Mouse (Mus musculus) kidney, postnatal 25 days (tissue): ENCODE data around the gene Amy2a2.
"Not testable (repeated sequence)": the region's sequence is repeated elsewhere in the genome, so short reads cannot be mapped to it uniquely, and the experiment has no call there.

Experiments used
- DNase-seq, 2 experiments: peaks; one replicate each; pipeline ENCODE4 v3.0.0; 2021; ENCODE audit warnings: mixed read lengths in 2 of 2

Gene Amy2a2

GRCm38 (mm10) chr3:113356558-113356957, at the start of gene Amy2a2:
Gene Amy2a2, minus strand, starts transcription at chr3:113356658.
- DNase-seq = not testable (repeated sequence)

- not testable (repeated sequence) for DNase-seq
Observed at GRCm38 (mm10) chr3:113345484-113345883, 11.0 kb downstream of the Amy2a2 start.

- DNase-seq = not testable (repeated sequence)
Observed at GRCm38 (mm10) chr3:113323952-113324351, 32.5 kb downstream of the Amy2a2 start, which contains the start of gene Amy2a3. Gene Amy2a3, minus strand, starts transcription at chr3:113324052.

- not testable (repeated sequence) for DNase-seq
Observed at GRCm38 (mm10) chr3:113312937-113313336, 43.5 kb downstream of the Amy2a2 start.
